Mouse (Mus musculus): ENCODE results near the gene Mroh7.

Mroh7 gene

GRCm38 (mm10) chr4:106633281-106634085, 97.2 kb downstream of the Mroh7 start:
- no peak for DNase-seq (ENCODE audit: low spot score in 2 of 2)

GRCm38 (mm10) chr4:106632313-106632712, 98.4 kb downstream of the Mroh7 start:
- DNase-seq (ENCODE audit: low spot score in 2 of 2): no peak
